Mouse (Mus musculus) C2C12 (cell line): ENCODE results near the gene 4933424G06Rik.

Experiments
- CTCF ChIP-seq: IDR thresholded peaks from one replicate; pipeline ENCODE4 v1.5.1; 2011; ENCODE audit not compliant: control insufficient read depth, insufficient read depth, insufficient read length
- USF1 ChIP-seq: IDR thresholded peaks from one replicate; pipeline ENCODE4 v1.6.1; 2011; ENCODE audit warnings: low read depth, mild to moderate bottlenecking, control low read depth, moderate library complexity

DNA sequence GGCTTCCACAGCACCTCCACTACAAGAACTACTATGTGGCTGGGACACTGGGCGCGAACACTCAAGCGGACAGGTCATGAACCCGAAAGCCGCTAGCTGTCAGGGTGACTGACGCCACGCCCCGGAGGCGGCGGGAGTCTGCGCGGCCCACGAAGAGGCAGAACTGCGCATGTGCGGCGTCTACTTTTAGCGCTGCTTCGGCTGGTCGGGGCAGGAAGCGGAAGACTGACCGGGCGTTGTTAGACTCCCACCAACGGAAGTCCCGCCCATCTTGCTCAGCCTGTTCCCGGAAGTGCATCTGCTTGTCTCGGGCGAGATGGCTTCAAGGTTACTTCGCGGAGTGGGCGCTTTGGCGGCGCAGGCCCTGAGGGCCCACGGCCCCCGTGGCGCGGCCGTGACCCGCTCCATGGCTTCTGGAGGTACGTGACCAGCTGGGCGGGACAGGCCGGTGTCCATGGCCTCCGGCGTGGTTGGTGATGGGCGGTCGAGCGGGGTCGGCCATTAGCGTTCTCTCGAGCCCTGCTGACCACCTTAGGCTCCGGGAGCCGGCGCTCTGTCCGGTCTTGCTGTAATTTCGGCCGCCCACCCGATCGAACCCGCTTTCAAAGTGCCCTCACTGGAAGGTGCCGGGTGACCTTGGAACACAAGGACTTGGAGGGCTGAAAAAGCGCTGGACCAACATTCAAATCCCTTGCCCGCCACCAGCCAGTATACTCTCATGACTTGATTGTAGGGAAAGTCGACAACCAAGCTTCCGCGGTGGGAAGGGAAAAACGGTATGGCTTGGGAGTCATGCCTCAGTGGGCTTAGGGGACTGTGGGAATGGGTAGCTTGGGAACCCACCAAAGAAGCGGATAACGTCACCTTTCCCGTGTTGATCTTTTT lies 18.4 kb upstream of the 4933424G06Rik start, which contains the start of gene Cox5b:
- no peak for TF ChIP-seq CTCF
- TF ChIP-seq USF1, result no peak
